Mouse (Mus musculus): ENCODE measurements around the gene Sned1. TPM values are rescaled to one million over a fixed set of nuclear protein-coding genes. Genes with fewer than 3 reads are reported as not detected.

The Sned1 gene
- polyA plus RNA-seq, 1 experiment, result 4.8 TPM

GRCm38 (mm10) chr1:93347176-93347575, 111.5 kb downstream of the Sned1 start:
- Histone ChIP-seq H3K27me3 (ENCODE audit: control insufficient read depth, insufficient read depth, low read length) (no peaks in the 10 kb centered on the region), H3K36me3 (ENCODE audit: control insufficient read depth, insufficient read depth, low read length) (peaks cover 4% of the 10 kb centered on the region), H3K4me1 (ENCODE audit: control insufficient read depth, insufficient read depth, low read length) (peaks cover 2% of the 10 kb centered on the region; the same call in 1 of the 2 replicates), H3K4me3 (ENCODE audit: control insufficient read depth, low read depth, low read length) (no peak overlapping the region), H3K27ac (ENCODE audit: control insufficient read depth, insufficient read depth, low read depth, low read length) (no peak overlapping the region)
- TF ChIP-seq POLR2A (IDR thresholded peaks at IDR 0.05; ENCODE audit: control insufficient read depth, low read depth, low read length) (no peak), CTCF (IDR thresholded peaks at IDR 0.05; ENCODE audit: control insufficient read depth, insufficient read depth, insufficient replicate concordance, low read depth, low read length) (no peak)

GRCm38 (mm10) chr1:93349701-93350100, 114.1 kb downstream of the Sned1 start:
- Histone ChIP-seq H3K4me3 (ENCODE audit: control insufficient read depth, low read depth, low read length) (no peak overlapping the region), H3K36me3 (ENCODE audit: control insufficient read depth, insufficient read depth, low read length) (peaks cover 4% of the 10 kb centered on the region), H3K27me3 (ENCODE audit: control insufficient read depth, insufficient read depth, low read length) (no peaks in the 10 kb centered on the region), H3K27ac (ENCODE audit: control insufficient read depth, insufficient read depth, low read depth, low read length) (no peak overlapping the region), H3K4me1 (ENCODE audit: control insufficient read depth, insufficient read depth, low read length) (no peaks in the 10 kb centered on the region; the same call in 1 of the 2 replicates)
- TF ChIP-seq CTCF (IDR thresholded peaks at IDR 0.05; ENCODE audit: control insufficient read depth, insufficient read depth, insufficient replicate concordance, low read depth, low read length) (no peak), POLR2A (IDR thresholded peaks at IDR 0.05; ENCODE audit: control insufficient read depth, low read depth, low read length) (no peak)

Other genes with a start within 250 kb of the Sned1 start
- gene Aqp12, start 229.5 kb upstream of the Sned1 start, polyA plus RNA-seq (2012; rRNA removed), result 0.37 and 0.59 TPM in 2 replicates
- gene Kif1a, start 133.9 kb upstream of the Sned1 start, polyA plus RNA-seq (2012; rRNA removed), result 11.4 and 12.4 TPM in 2 replicates
- not detected in 2 replicates for gene Agxt, start 100.6 kb upstream of the Sned1 start, polyA plus RNA-seq (2012; rRNA removed)
- gene 2310007B03Rik, start 74.9 kb upstream of the Sned1 start, polyA plus RNA-seq (2012; rRNA removed), result 0.11 TPM in 1 of 2 replicates, not detected in the other
- gene Crocc2, start 67.1 kb upstream of the Sned1 start, polyA plus RNA-seq (2012; rRNA removed), result 0.06 and 0.08 TPM in 2 replicates
- 14.4 and 14.8 TPM in 2 replicates for gene Mterf4, start 70.1 kb downstream of the Sned1 start, polyA plus RNA-seq (2012; rRNA removed)
- gene Ppp1r7, start 107.0 kb downstream of the Sned1 start, polyA plus RNA-seq (2012; rRNA removed), result 8.7 and 10.6 TPM in 2 replicates
- 36.3 and 38.0 TPM in 2 replicates for gene Pask, start 107.6 kb downstream of the Sned1 start, polyA plus RNA-seq (2012; rRNA removed)
- 0.49 and 0.85 TPM in 2 replicates for gene Ano7, start 138.1 kb downstream of the Sned1 start, polyA plus RNA-seq (2012; rRNA removed)
- gene Hdlbp, start 243.0 kb downstream of the Sned1 start, polyA plus RNA-seq (2012; rRNA removed), result 122 and 129 TPM in 2 replicates

Data from testis, adult 2 months (tissue).